Mouse (Mus musculus) CD8-positive naive resting alpha-beta T cell, adult 2 months (primary cell): ENCODE data around the gene Runx2.

Experiments
- DNase-seq, 2 experiments: peaks; one replicate each; pipeline ENCODE4 v3.0.0; 2022; ENCODE audit warnings: low read depth in 2 of 2, low spot score in 2 of 2

The Runx2 gene

GRCm38 (mm10) chr17:44814508-44815175 is at the start of gene Runx2:
Runx2 (minus strand) TSS chr17:44814797.
- DNase-seq: no peak

- no peak for DNase-seq
Measured at GRCm38 (mm10) chr17:44863165-44863564, 48.6 kb upstream of the Runx2 start.

GRCm38 (mm10) chr17:44842184-44842583 is 27.6 kb upstream of the Runx2 start:
- no peak for DNase-seq

GRCm38 (mm10) chr17:44831201-44831600 is 16.6 kb upstream of the Runx2 start:
- DNase-seq: no peak

DNA sequence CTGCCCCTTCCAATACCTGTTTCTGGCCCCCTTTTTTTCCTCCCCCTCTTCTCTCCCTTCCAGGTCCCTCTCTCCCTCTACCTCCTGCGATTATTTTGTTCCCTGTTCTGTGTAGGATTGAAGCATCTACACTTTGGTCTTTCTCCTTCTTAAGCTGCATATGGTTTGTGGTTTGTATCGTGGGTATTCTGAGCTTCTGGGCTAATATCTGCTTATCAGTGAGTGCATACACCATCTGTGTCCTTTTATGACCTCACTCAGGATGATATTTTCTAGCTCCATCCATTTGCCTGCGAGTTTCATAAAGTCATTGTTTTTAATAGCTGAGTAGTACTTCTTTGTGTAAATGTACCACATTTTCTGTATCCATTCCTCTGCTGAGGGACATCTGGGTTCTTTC is 15.0 kb upstream of the Runx2 start:
- no peak for DNase-seq

DNA sequence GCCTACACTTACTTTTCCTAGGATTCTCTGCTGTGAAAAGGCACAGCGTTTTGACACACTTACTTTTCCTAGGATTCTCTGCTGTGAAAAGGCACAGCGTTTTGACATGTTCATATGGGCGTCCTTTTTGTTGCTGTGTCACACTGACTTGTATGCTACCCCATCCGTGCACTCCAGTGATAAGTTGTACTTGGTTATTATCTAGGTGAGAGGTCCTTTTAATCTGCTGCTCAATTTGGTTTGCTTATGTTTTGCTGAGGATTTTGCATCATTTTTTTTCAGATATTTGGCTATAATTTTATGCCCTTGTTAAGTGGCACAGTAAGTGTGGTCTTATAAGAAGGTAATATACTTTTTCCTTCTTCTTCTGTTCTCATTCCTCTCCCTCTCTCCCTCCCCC is 13.4 kb upstream of the Runx2 start:
- DNase-seq: no peak

GRCm38 (mm10) chr17:44827124-44827523 is 12.5 kb upstream of the Runx2 start:
- no peak for DNase-seq

GRCm38 (mm10) chr17:44821940-44822339 is 7.3 kb upstream of the Runx2 start:
- DNase-seq: no peak

DNA sequence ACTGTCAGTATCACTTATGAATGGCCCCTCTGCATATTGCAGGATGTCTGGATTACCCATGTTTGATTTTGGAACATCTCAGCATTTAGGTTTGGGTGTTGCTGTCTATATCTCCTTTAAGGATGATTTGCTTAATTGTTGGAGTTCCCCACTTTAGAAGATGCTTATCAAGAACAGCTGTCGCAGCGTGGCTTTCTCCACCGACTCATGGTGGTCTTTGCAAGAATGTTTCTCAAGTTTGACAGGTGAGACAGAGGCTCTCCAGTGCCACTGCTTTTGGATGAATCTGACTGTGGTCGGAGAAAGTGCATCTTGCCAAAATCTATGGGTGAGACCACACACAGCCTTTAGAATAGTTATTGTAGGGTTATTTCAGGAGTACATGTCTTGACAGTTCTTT is 5.2 kb upstream of the Runx2 start:
- DNase-seq: no peak

- no peak for DNase-seq
Measured at GRCm38 (mm10) chr17:44818825-44819224, 4.2 kb upstream of the Runx2 start.

DNA sequence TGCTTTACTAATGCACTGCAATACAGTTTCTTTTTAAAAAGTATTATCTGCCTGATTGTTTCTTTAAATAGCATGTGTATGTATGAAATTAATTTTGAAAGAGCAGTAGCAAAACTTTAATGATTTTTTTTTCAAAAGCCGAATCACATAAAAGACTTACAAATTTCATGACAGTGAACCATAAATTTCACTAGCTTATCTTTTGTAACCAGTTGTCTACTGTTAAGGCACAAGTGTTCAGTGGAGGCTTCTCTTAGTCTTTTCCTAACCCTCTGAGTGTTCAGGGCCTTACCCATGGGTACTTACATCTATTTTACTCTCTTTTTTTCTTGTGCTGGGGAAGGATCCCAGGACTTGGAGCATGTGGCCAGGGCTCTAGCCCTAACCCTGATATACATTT is 7.6 kb downstream of the Runx2 start:
- DNase-seq: no peak

GRCm38 (mm10) chr17:44797331-44797730 is 17.3 kb downstream of the Runx2 start:
- no peak for DNase-seq

DNA sequence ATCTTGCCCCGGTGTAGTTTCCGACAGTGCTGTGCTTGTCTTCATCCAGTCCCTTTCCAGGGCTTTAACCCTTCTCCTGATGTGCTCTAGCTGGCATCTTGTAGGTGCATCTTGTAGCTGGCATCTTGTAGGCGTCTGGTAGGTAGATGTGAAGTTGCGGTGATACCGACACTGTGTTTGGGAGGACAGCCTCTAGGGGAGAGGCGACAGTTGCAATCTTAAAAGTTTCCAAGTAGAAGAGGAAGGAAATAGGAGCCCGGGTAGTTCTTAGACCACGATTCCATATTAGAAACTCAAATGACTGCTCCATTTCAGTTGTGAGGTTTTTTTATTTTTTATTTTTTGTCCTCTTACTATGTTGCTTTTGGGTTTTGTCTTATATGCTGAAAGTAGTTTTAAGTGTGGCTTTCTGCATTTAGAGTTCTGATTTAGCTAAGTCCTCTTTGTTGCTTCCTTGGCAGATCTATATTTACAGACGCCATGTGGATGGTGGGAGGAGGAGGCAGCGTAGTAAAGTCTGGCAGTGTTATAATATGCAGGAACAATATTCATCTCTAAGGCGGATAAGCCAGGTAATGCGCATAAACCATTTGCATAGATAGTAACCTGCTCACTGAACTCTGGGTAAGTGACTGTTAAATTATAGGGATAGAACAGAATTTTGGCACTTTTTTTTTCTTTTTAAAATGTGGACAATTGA is 22.2 kb downstream of the Runx2 start:
- no peak for DNase-seq

DNA sequence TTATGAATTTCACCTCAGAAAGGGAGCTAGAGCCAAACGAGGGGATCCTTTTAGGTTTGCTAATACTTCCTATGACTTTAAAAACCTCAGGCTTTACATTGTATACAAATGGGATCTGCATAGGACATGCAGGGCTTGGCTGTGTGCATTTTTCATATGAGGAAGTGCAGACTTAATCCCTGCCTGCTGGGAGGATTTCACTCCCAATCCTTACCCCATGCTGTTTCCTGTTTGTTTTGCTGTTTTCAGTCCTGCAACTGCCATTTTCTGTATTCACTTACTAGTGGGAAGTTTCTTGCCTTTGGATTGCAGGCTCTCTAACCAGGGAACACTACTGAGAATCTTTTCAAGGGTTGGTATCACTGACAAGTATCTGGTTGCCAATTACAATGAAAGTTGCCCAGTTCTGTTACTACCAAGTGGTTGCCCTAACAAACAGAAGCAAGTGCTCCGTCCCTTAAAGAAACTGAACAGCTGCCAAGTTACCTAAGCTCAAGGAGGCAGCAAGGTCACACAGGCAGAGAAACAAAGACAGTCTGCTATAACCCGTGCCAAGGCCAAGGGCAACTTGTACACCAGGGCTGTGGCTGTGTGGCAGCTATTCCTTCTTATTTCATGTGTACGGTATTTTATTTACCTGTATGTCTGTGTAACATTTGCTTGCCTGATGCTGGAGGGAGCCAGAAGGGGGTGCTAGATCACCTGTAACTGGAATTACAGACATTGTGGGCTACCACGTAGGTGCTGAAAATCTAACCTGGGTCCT is 25.4 kb downstream of the Runx2 start:
- DNase-seq: no peak

GRCm38 (mm10) chr17:44783143-44783542 is 31.5 kb downstream of the Runx2 start:
- DNase-seq: no peak

- no peak for DNase-seq
Measured at GRCm38 (mm10) chr17:44782366-44782765, 32.2 kb downstream of the Runx2 start.

DNA sequence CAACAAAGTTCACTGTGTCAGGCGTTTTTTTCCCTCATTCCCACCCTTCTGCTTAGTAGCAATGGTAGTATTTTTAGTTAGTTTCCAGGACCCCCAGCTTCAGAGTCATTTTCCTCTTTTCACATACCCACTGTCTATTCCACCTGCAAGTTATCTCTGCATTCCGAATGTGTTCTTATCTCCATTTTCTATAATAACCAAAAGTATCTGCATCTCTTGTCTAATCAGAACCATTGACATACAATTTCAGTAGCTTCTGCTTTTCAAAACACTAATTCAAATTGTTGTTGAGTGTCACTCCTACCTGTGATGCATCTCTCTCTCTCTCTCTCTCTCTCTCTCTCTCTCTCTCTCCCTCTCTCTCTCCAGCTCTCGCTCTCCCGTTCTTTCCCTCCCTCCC is 34.2 kb downstream of the Runx2 start:
- no peak for DNase-seq

- DNase-seq: no peak
Measured at GRCm38 (mm10) chr17:44778141-44778540, 36.5 kb downstream of the Runx2 start.

GRCm38 (mm10) chr17:44777337-44777804 is 37.2 kb downstream of the Runx2 start:
- peak; percentile 66 to 69 for DNase-seq

- DNase-seq: peak; percentile 93 to 95
Measured at GRCm38 (mm10) chr17:44776738-44777270, 37.8 kb downstream of the Runx2 start, which contains the start of gene Supt3. Supt3 (plus strand) TSS chr17:44777152.

DNA sequence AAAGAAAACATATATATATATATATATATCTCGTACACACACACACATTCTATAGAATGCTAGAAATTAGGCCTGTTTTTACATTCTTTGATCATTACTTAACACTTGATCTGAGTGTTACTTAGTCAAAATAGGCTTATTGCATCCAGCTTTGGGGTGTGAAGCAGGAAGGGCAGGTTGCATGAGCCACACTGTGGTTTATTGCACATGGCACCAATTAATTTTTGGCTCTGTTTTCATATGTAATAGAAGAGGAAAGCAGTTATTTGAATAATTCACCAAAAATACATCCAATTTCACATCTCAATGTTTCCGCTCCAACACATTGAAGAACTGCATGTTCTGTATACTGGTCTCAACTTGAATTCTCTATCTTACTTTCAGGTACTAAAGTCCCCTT is 42.0 kb downstream of the Runx2 start:
- DNase-seq: no peak

GRCm38 (mm10) chr17:44770871-44771270 is 43.7 kb downstream of the Runx2 start:
- DNase-seq: no peak
